Mouse (Mus musculus): ENCODE measurements at regions not wholly inside any gene's neighbourhood (a gene's known extent, or its start where the extent isn't known, plus 50 kb on each side); places are given as distances from the start of the nearest gene placed in this dataset.
"Not testable (repeated sequence)": the region's sequence is repeated elsewhere in the genome, so short reads cannot be mapped to it uniquely, and the experiment has no call there.

DNA sequence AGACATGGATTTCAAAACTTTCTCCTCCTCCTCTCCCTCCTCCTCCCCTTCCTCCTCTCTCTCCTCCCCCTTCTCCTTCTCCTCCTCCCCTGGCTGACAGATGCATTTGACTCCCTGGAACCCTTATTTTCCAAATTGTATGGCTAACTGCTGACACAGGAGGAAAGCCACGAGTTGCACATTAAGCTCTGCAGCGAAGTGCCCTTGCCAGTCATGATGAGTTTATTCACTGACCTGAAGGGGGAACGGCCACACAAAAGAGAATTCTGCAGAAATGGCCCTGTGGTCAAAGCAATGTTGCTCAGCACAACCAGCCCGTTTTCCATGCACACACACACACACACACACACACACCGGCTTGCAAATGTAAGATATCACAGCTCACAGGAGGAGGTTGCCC is 112.6 kb downstream of the Tomm20 start:
- DNase-seq (ENCODE audit: low spot score) = no peak

- DNase-seq (ENCODE audit: low spot score) = no peak
Observed at GRCm38 (mm10) chr8:126832163-126832978, 113.3 kb downstream of the Tomm20 start.

DNA sequence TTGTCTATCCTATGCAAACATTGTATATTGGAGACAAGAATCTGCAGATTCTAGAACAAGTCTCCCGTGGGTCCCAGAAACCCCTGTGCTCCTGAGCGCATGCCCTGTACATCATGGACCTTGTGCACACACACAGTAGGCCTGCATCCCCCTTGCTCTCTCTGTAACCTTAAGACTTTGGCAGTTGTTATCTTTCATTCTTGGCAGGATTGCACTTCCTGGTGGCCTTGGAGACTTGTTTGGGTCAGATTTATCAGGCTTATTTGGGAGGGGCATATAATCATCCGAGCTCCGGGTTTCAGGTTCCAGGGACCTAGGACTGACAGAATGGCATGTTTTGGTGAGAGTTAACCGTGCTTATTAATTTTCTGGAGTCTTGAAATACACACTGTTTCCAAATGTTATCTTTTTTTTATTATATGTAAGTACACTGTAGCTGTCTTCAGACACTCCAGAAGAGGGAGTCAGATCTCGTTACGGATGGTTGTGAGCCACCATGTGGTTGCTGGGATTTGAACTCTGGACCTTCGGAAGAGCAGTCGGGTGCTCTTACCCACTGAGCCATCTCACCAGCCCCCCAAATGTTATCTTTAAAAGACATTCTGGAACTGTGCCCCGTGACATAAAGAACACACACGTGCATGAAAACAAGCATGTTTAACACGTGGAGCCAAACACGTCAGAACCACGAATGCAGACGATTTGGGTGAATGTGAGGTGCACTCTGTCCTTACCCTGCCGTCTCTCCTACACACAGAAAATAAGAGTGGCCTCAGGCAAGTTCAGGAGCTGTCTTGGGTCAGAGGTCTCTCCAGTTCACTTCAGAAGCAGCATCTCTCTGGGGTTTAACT is 114.1 kb downstream of the Tomm20 start:
- no peak for DNase-seq (ENCODE audit: low spot score)

GRCm38 (mm10) chr8:126830242-126830530 is 115.5 kb downstream of the Tomm20 start:
- no peak for DNase-seq (ENCODE audit: low spot score)

GRCm38 (mm10) chr8:126829376-126830241 is 116.0 kb downstream of the Tomm20 start:
- no peak for DNase-seq (ENCODE audit: low spot score)

- DNase-seq (ENCODE audit: low spot score) = no peak
Observed at GRCm38 (mm10) chr8:126827681-126828383, 117.8 kb downstream of the Tomm20 start.

DNA sequence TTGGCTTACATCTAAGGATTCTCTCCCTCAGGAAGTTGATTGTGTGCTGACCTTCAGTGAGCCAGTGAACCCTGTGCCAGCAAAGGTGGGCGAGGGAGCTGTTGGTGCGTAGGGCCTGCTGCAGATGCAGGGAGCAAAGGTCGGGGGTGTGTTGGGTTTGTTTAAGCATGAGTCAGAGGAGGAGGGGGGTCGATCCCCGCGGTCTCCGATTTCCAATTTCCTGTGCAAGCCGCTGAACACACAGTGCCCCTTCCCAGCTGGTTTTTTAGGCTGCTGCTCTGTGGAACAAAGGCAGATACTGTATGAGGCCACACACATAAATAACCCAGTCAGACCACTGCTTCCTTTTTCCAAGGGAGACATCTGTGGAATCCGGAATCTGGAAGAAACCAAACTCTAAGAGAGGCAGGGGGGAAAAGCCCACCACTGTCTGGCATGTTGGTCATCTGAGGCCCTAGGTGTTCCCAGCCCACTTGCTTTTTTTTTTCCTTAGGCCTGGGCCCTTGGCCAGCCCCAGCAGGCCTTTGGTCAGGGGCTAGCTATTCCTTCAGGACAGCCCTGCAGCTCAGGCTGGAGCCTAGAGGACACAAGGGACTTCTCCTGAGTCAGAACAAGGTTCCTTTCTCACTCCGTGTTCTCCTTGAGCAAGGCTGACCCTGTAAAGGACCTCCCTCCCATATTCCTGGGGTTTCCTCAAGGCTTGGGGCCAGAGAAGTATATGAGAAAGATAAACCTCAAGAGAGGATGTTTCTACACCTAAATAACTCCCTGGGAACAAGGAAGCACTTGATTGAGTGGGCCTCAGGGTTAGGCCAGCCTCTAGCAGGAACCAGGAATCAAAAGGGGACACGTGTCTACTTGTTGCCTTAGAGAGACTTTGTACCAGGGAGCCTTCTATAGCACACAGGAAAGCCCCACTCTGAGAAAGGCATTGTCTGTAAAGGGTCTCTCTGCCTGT is 119.0 kb downstream of the Tomm20 start:
- no peak for DNase-seq (ENCODE audit: low spot score)

GRCm38 (mm10) chr8:126825877-126826276 is 119.8 kb downstream of the Tomm20 start:
- no peak for DNase-seq (ENCODE audit: low spot score)

- DNase-seq (ENCODE audit: low spot score) = no peak
Observed at GRCm38 (mm10) chr8:126824575-126825208, 121.0 kb downstream of the Tomm20 start.

- no peak for DNase-seq (ENCODE audit: low spot score)
Observed at GRCm38 (mm10) chr8:126822269-126822668, 123.4 kb downstream of the Tomm20 start.

DNA sequence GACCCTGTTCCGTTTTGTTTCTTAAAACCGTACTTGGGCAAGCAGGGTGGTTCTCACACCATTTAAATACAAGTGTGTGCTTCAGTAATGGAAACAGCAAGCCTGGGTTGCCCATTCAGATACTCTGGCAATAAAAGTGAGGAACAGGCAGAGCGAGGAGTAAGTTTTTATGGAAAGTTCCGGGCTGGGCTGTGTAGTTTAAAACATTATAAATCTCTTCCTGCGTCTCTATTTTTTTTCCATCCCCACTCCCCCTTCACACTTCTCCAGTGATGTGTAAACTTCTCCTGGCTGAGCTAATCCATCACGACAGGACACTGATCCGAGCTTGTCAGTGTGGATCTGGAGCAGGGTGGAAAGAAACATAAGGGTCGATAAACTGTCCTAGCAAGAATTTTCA is 124.4 kb downstream of the Tomm20 start:
- no peak for DNase-seq (ENCODE audit: low spot score)

- DNase-seq (ENCODE audit: low spot score) = no peak
Observed at GRCm38 (mm10) chr8:126820502-126820901, 125.1 kb downstream of the Tomm20 start.

DNA sequence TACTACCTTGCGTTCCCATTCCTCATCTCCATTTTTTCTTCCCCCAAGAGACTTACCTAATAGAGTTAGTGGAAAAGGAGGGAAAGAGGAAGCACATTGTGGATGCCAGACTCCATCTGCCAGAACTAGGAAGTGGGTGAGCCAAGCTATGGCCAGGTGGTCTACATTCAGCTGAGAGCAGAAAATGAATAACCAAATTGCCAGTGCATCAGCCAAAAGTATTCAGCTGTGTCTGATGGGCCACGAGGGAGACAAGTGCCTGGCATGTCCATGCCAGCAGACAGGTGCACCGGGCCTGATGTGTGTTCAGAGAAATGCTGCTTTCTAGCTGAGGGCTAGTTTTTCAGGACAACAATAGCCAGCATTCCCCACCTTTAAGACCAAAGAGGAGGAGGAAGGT is 126.4 kb downstream of the Tomm20 start:
- no peak for DNase-seq (ENCODE audit: low spot score)

DNA sequence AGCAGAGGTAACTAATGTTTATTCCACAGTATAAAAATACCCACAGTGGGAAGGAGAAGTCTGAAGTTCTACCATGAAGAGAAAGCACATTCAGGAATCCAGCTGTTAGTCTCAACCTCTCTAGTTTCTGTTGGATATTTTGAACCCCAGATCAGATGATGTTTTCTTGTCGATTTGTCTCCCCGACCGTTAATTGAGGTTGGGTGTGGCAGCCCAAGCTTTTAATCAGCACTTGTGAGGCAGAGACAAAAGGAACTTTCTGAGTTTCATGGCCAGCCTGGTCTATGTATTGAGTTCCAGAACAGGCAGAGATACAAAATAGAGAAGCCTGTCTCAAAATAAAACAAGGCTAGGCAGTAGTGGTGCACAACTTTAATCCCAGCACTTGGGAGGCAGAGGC is 129.5 kb downstream of the Tomm20 start:
- DNase-seq (ENCODE audit: low spot score) = no peak

GRCm38 (mm10) chr8:126814427-126814826 is 131.2 kb downstream of the Tomm20 start:
- DNase-seq (ENCODE audit: low spot score) = no peak

- no peak for DNase-seq (ENCODE audit: low spot score)
Observed at GRCm38 (mm10) chr8:126813621-126814020, 132.0 kb downstream of the Tomm20 start.

- DNase-seq (ENCODE audit: low spot score) = no peak
Observed at GRCm38 (mm10) chr8:126812777-126813176, 132.9 kb downstream of the Tomm20 start.

- not testable (repeated sequence) for DNase-seq (ENCODE audit: low spot score)
Observed at GRCm38 (mm10) chr8:126811358-126811757, 134.3 kb downstream of the Tomm20 start.

- no peak for DNase-seq (ENCODE audit: low spot score)
Observed at GRCm38 (mm10) chr8:126810516-126810915, 135.1 kb downstream of the Tomm20 start.

GRCm38 (mm10) chr8:126809321-126809720 is 136.3 kb downstream of the Tomm20 start:
- DNase-seq (ENCODE audit: low spot score) = no peak
